Mouse (Mus musculus) brain, embryonic 14.5 days (tissue): ENCODE measurements around the gene Lgr5.

Source experiments
- CTCF ChIP-seq: fragments of 200-500 bp; IDR thresholded peaks from 2 replicates; pipeline ENCODE4 v1.5.1; 2012; ENCODE audit warnings: inconsistent platforms, mild to moderate bottlenecking, moderate library complexity, borderline replicate concordance; ENCODE audit not compliant: insufficient read depth, insufficient read length; ENCODE audit errors: extremely low read depth
- POLR2A ChIP-seq: fragments of 200-500 bp; IDR thresholded peaks from 2 replicates; pipeline ENCODE4 v1.6.1; 2012; ENCODE audit warnings: mild to moderate bottlenecking, inconsistent platforms, borderline replicate concordance; ENCODE audit not compliant: poor library complexity, insufficient read depth, insufficient read length, severe bottlenecking; ENCODE audit errors: extremely low read depth

- TF ChIP-seq CTCF (no peak), POLR2A (no peak)
Observed at GRCm38 (mm10) chr10:115595748-115596147, 8.2 kb upstream of the Lgr5 start.
